Mouse (Mus musculus): ENCODE measurements around the gene Atf7ip.

DNA sequence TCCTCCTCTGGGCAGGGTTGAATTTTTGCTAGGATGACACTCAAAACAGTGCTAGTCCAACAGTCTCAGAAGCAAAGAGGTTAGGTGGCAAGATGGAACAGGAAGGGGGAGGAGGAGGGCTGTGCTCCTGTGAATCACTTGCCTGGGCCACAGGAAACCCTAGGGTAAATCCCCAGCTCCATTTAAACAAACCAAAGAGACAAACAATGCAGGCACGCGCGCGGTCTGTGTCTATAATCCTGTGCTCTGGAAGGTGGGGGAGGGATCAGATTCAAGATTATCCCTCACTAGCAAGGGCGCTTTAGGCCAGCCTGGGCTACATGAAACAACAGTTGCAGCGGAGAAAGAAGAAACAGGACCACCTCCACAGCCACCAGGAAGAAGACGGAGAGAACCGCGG, 42.5 kb upstream of the Atf7ip start:
- TF ChIP-seq EP300 (IDR thresholded peaks at IDR 0.05; ENCODE audit: low read depth) (no peak), CTCF (IDR thresholded peaks at IDR 0.05; ENCODE audit: low read depth) (no peak)
